Mouse (Mus musculus): ENCODE results near the gene D130043K22Rik.
A peak's percentile ranks its signal among the peaks of the same experiment; 100 is the strongest.

The D130043K22Rik gene

GRCm38 (mm10) chr13:24945567-24945966, 100.6 kb downstream of the D130043K22Rik start:
- peak; percentile 14 for DNase-seq (ENCODE audit: low read depth, low spot score)

- no peak for DNase-seq (ENCODE audit: low read depth, low spot score)
Measured at GRCm38 (mm10) chr13:24947158-24947557, 102.2 kb downstream of the D130043K22Rik start.

- peak; percentile 47 for DNase-seq (ENCODE audit: low read depth, low spot score)
Measured at GRCm38 (mm10) chr13:24948870-24949269, 103.9 kb downstream of the D130043K22Rik start.

Data from 3T3-L1 (cell line).